Mouse (Mus musculus): ENCODE data around the gene Capn3. TPM values are rescaled to one million over a fixed set of nuclear protein-coding genes. Genes with fewer than 3 reads are reported as not detected.

The Capn3 gene
- polyA plus RNA-seq, 1 experiment = 0.75 TPM

GRCm38 (mm10) chr2:120464732-120465396 is 9.0 kb downstream of the Capn3 start:
- Histone ChIP-seq H3K36me3 (ENCODE audit: control insufficient read depth, insufficient read depth, low read length) (no peaks in the 10 kb centered on the region), H3K4me1 (ENCODE audit: control insufficient read depth, insufficient read depth, low read length) (no peaks in the 10 kb centered on the region; the same call in none of the 2 replicates), H3K27ac (ENCODE audit: control insufficient read depth, insufficient read depth, low read depth, low read length) (no peak overlapping the region), H3K4me3 (ENCODE audit: control insufficient read depth, low read depth, low read length) (no peak overlapping the region), H3K27me3 (ENCODE audit: control insufficient read depth, insufficient read depth, low read length) (no peaks in the 10 kb centered on the region)
- TF ChIP-seq POLR2A (IDR thresholded peaks at IDR 0.05; ENCODE audit: control insufficient read depth, low read depth, low read length) (no peak), CTCF (IDR thresholded peaks at IDR 0.05; ENCODE audit: control insufficient read depth, insufficient read depth, insufficient replicate concordance, low read depth, low read length) (no peak)

DNA sequence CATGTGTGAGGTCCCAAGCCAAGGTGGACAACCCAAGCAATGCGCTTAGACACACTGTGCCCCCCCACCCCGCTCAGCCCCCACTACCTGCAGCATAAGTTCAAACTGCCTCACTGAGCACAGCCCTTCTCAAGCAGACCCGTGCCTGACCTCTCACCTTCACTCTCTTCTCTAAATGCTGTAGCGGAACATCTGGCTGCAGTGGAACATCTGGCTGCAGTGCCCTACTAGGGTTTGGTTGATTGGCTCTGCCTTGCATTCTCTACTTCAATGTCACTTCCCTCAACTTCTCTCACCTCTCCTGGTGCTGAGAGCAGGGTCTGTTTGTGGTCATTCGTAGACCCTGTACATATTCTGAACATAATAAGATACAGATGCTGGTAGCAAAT is 9.6 kb downstream of the Capn3 start:
- H3K27me3 ChIP-seq (ENCODE audit: control insufficient read depth, insufficient read depth, low read length) = no peaks in the 10 kb centered on the region
- TF ChIP-seq POLR2A (IDR thresholded peaks at IDR 0.05; ENCODE audit: control insufficient read depth, low read depth, low read length) = no peak
- TF ChIP-seq CTCF (IDR thresholded peaks at IDR 0.05; ENCODE audit: control insufficient read depth, insufficient read depth, insufficient replicate concordance, low read depth, low read length) = no peak
- no peak overlapping the region for H3K27ac ChIP-seq (ENCODE audit: control insufficient read depth, insufficient read depth, low read depth, low read length)
- H3K36me3 ChIP-seq (ENCODE audit: control insufficient read depth, insufficient read depth, low read length) = no peaks in the 10 kb centered on the region
- H3K4me1 ChIP-seq (ENCODE audit: control insufficient read depth, insufficient read depth, low read length) = no peaks in the 10 kb centered on the region; the same call in none of the 2 replicates
- H3K4me3 ChIP-seq (ENCODE audit: control insufficient read depth, low read depth, low read length) = no peak overlapping the region

DNA sequence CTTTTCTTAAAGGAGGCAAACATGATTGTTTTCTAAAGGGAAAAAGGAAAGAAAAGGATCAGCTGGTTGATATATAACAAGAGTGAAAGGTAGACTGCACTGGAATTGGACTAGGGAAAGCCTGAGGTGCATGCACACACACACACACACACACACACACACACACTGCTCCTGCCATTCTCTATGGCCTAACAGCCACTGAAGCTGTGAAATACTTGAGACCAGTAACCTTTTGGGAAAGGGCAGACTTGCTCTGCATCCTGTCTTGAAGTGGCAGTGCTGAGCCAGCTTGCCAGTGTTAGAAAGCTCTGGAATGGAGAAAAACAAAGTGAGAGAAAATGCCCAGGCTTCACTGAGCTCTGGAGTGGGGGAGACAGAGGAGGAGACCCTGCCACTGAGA is 12.2 kb downstream of the Capn3 start:
- Histone ChIP-seq H3K27ac (ENCODE audit: control insufficient read depth, insufficient read depth, low read depth, low read length) (no peak overlapping the region), H3K4me3 (ENCODE audit: control insufficient read depth, low read depth, low read length) (no peak overlapping the region), H3K4me1 (ENCODE audit: control insufficient read depth, insufficient read depth, low read length) (no peaks in the 10 kb centered on the region; the same call in none of the 2 replicates), H3K36me3 (ENCODE audit: control insufficient read depth, insufficient read depth, low read length) (no peaks in the 10 kb centered on the region), H3K27me3 (ENCODE audit: control insufficient read depth, insufficient read depth, low read length) (no peaks in the 10 kb centered on the region)
- TF ChIP-seq POLR2A (IDR thresholded peaks at IDR 0.05; ENCODE audit: control insufficient read depth, low read depth, low read length) = no peak
- TF ChIP-seq CTCF (IDR thresholded peaks at IDR 0.05; ENCODE audit: control insufficient read depth, insufficient read depth, insufficient replicate concordance, low read depth, low read length) = no peak

- H3K36me3 ChIP-seq (ENCODE audit: control insufficient read depth, insufficient read depth, low read length) = no peaks in the 10 kb centered on the region
- H3K27ac ChIP-seq (ENCODE audit: control insufficient read depth, insufficient read depth, low read depth, low read length) = peak overlapping the region; percentile 41; the same call in 1 of the 2 replicates
- no peaks in the 10 kb centered on the region for H3K27me3 ChIP-seq (ENCODE audit: control insufficient read depth, insufficient read depth, low read length)
- no peaks in the 10 kb centered on the region; the same call in 1 of the 2 replicates for H3K4me1 ChIP-seq (ENCODE audit: control insufficient read depth, insufficient read depth, low read length)
- TF ChIP-seq POLR2A (IDR thresholded peaks at IDR 0.05; ENCODE audit: control insufficient read depth, low read depth, low read length) = no peak
- no peak for TF ChIP-seq CTCF (IDR thresholded peaks at IDR 0.05; ENCODE audit: control insufficient read depth, insufficient read depth, insufficient replicate concordance, low read depth, low read length)
- H3K4me3 ChIP-seq (ENCODE audit: control insufficient read depth, low read depth, low read length) = no peak overlapping the region; the same call in 1 of the 2 replicates
Observed at GRCm38 (mm10) chr2:120469220-120469619, 13.4 kb downstream of the Capn3 start.

- Histone ChIP-seq H3K27me3 (ENCODE audit: control insufficient read depth, insufficient read depth, low read length) (no peaks in the 10 kb centered on the region), H3K27ac (ENCODE audit: control insufficient read depth, insufficient read depth, low read depth, low read length) (no peak overlapping the region), H3K36me3 (ENCODE audit: control insufficient read depth, insufficient read depth, low read length) (no peaks in the 10 kb centered on the region), H3K4me3 (ENCODE audit: control insufficient read depth, low read depth, low read length) (no peak overlapping the region), H3K4me1 (ENCODE audit: control insufficient read depth, insufficient read depth, low read length) (no peaks in the 10 kb centered on the region; the same call in 1 of the 2 replicates)
- TF ChIP-seq POLR2A (IDR thresholded peaks at IDR 0.05; ENCODE audit: control insufficient read depth, low read depth, low read length) (no peak), CTCF (IDR thresholded peaks at IDR 0.05; ENCODE audit: control insufficient read depth, insufficient read depth, insufficient replicate concordance, low read depth, low read length) (no peak)
Observed at GRCm38 (mm10) chr2:120469715-120470114, 13.9 kb downstream of the Capn3 start.

DNA sequence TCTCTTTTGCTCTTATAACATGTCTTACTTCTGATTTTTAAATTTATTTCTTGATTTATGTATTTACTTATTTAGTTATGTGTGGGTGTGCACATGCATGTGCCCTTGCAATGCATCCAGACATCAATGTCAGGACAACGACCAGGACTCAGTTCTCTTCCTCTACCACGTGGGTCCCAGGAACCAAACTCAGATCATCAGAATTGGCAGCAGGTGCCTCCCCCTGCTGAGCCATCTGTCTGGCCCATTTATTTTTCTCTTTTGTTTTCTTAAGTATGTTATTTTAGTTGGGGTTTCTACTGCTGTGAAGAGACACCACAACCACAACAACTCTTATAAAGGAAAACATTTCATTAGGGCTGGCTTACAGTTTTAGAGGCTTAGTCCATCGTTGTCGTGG is 15.0 kb downstream of the Capn3 start:
- no peaks in the 10 kb centered on the region for H3K36me3 ChIP-seq (ENCODE audit: control insufficient read depth, insufficient read depth, low read length)
- no peak overlapping the region for H3K4me3 ChIP-seq (ENCODE audit: control insufficient read depth, low read depth, low read length)
- no peaks in the 10 kb centered on the region for H3K27me3 ChIP-seq (ENCODE audit: control insufficient read depth, insufficient read depth, low read length)
- no peaks in the 10 kb centered on the region; the same call in 1 of the 2 replicates for H3K4me1 ChIP-seq (ENCODE audit: control insufficient read depth, insufficient read depth, low read length)
- H3K27ac ChIP-seq (ENCODE audit: control insufficient read depth, insufficient read depth, low read depth, low read length) = no peak overlapping the region
- TF ChIP-seq CTCF (IDR thresholded peaks at IDR 0.05; ENCODE audit: control insufficient read depth, insufficient read depth, insufficient replicate concordance, low read depth, low read length) (no peak), POLR2A (IDR thresholded peaks at IDR 0.05; ENCODE audit: control insufficient read depth, low read depth, low read length) (no peak)

DNA sequence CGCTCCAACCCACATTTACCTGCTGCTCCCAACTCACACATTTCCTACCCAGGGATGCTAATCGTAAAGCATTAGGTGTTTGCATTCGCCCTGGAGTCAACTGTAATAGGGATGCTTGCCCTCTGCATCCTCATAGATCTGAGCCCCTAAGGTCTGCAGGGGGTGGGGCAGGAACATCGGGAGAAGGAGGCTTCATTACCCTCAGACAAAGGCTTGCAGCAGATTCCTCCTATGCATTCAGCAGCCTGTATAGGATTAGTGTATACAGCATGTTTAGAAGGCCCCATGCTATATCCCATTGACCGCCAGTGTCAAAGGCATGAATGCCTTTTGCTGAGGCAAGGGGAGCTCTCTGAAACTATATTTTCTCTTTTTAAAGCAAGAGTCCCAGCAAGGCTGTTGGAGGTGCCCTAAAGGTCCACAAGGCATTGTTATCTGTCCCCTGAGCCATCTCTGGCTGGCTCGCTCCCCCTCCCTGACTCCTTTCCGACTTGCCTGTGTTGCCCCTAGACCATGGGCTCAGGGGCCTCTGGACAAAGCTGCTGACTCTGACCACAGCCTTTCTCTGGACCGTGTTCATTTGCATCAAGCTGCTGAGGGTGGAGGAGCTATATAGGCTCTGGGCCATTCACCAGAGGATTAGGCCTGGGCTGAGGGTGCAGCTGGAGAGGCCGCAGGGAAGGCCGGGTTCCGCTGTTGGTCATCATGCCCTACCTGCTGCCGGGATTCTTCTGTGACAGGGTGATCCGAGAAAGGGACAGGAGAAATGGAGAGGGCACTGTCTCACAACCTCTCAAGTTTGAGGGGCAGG is 20.7 kb downstream of the Capn3 start:
- Histone ChIP-seq H3K4me3 (ENCODE audit: control insufficient read depth, low read depth, low read length) (no peak overlapping the region), H3K27ac (ENCODE audit: control insufficient read depth, insufficient read depth, low read depth, low read length) (no peak overlapping the region), H3K4me1 (ENCODE audit: control insufficient read depth, insufficient read depth, low read length) (no peaks in the 10 kb centered on the region), H3K27me3 (ENCODE audit: control insufficient read depth, insufficient read depth, low read length) (no peaks in the 10 kb centered on the region), H3K36me3 (ENCODE audit: control insufficient read depth, insufficient read depth, low read length) (no peaks in the 10 kb centered on the region)
- TF ChIP-seq POLR2A (IDR thresholded peaks at IDR 0.05; ENCODE audit: control insufficient read depth, low read depth, low read length) (no peak), CTCF (IDR thresholded peaks at IDR 0.05; ENCODE audit: control insufficient read depth, insufficient read depth, insufficient replicate concordance, low read depth, low read length) (no peak)
